Mouse (Mus musculus) bone marrow macrophage, adult 2 months (primary cell): ENCODE data around the gene Il21. TPM values are rescaled to one million over a fixed set of nuclear protein-coding genes. Genes with fewer than 3 reads are reported as not detected.

Source experiments
- H3K27ac ChIP-seq: 2 replicates; pipeline ENCODE4 v1.5.1; 2012; ENCODE audit warnings: low read depth, low read length; ENCODE audit not compliant: insufficient read depth
- H3K4me1 ChIP-seq: 2 replicates; pipeline ENCODE4 v1.6.1; 2012; ENCODE audit warnings: low read length; ENCODE audit not compliant: control insufficient read depth, insufficient read depth
- H3K4me3 ChIP-seq: 2 replicates; pipeline ENCODE4 v1.5.1; 2012; ENCODE audit warnings: mild to moderate bottlenecking, low read length, moderate library complexity; ENCODE audit not compliant: insufficient read depth
- CTCF ChIP-seq: IDR thresholded peaks from 2 replicates; pipeline ENCODE4 v1.5.1; 2012; ENCODE audit warnings: low read depth, mild to moderate bottlenecking, low read length, moderate library complexity
- POLR2A ChIP-seq: IDR thresholded peaks from 2 replicates; pipeline ENCODE4 v1.6.1; 2012; ENCODE audit warnings: mild to moderate bottlenecking, low read depth, low read length, borderline replicate concordance
- polyA plus RNA-seq: library from polyadenylated mRNA; stranded (reverse); fragments of >200 nt; gene quantifications from 2 replicates; pipeline ENCODE4 v1.2.4, GENCODE M21; 2012; ENCODE audit not compliant: missing spikeins, insufficient read depth, insufficient read length

Il21 gene
- polyA plus RNA-seq, 1 experiment, result not detected

- Histone ChIP-seq H3K4me1 (peaks cover 24% of the 10 kb centered on the region), H3K4me3 (no peak overlapping the region), H3K27ac (peak overlapping the region; percentile 30)
- no peak for TF ChIP-seq POLR2A
- no peak for TF ChIP-seq CTCF
Observed at GRCm38 (mm10) chr3:37201122-37201916, 31.1 kb downstream of the Il21 start.

DNA sequence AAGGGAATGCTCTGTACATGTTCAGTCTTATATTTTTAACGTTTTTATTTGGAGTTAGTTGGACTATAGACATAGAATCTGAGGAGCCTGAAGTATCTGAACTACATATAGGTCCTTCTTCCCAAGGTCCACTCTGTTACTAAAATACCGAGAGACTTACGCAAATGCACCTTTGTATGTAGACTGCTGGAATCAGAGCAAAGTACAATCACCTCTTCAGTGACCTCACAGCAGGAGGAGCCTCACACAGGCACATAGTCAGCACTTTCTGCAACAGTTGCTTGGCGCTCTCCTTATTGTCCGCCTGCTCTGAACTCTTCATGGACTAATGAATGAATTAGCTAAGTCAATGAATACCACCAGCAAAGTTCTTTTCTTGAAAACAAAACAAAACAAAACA lies 34.1 kb downstream of the Il21 start:
- Histone ChIP-seq H3K27ac (no peak overlapping the region), H3K4me3 (no peak overlapping the region), H3K4me1 (peaks cover 12% of the 10 kb centered on the region)
- no peak for TF ChIP-seq POLR2A
- no peak for TF ChIP-seq CTCF

- Histone ChIP-seq H3K27ac (peak overlapping the region; percentile 26), H3K4me1 (peaks cover 17% of the 10 kb centered on the region), H3K4me3 (no peak overlapping the region)
- TF ChIP-seq POLR2A (no peak), CTCF (no peak)
Observed at GRCm38 (mm10) chr3:37191953-37192352, 40.5 kb downstream of the Il21 start.

GRCm38 (mm10) chr3:37185534-37185933 lies 46.9 kb downstream of the Il21 start:
- Histone ChIP-seq H3K4me1 (peaks cover 6% of the 10 kb centered on the region), H3K4me3 (no peak overlapping the region), H3K27ac (no peak overlapping the region)
- TF ChIP-seq CTCF, result no peak
- TF ChIP-seq POLR2A, result no peak

- Histone ChIP-seq H3K27ac (no peak overlapping the region), H3K4me3 (no peak overlapping the region), H3K4me1 (peaks cover 6% of the 10 kb centered on the region)
- TF ChIP-seq CTCF, result no peak
- TF ChIP-seq POLR2A, result no peak
Observed at GRCm38 (mm10) chr3:37182415-37183269, 49.8 kb downstream of the Il21 start.

DNA sequence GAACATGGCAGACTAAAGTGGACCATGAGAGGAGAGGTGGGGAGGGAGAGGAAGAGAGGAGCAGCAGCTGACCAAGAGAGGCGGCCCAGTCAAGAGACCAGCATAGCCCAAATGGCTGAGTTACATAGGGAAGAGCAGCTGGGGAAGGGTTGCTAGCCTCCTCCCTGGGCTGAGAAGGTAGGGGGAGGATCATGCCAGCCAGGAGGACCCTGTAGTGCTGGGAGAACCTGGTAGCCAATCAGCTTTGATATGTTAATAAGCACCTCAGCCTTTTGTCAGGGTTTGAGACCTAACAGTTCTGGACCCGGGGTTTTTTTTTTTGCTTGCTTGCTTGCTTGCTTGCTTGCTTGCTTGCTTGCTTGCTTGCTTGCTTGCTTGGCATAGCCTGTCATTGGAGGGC lies 51.4 kb downstream of the Il21 start:
- H3K4me3 ChIP-seq, result no peak overlapping the region
- no peak for TF ChIP-seq POLR2A
- no peak for TF ChIP-seq CTCF
- no peak overlapping the region for H3K27ac ChIP-seq
- peaks cover 6% of the 10 kb centered on the region for H3K4me1 ChIP-seq

DNA sequence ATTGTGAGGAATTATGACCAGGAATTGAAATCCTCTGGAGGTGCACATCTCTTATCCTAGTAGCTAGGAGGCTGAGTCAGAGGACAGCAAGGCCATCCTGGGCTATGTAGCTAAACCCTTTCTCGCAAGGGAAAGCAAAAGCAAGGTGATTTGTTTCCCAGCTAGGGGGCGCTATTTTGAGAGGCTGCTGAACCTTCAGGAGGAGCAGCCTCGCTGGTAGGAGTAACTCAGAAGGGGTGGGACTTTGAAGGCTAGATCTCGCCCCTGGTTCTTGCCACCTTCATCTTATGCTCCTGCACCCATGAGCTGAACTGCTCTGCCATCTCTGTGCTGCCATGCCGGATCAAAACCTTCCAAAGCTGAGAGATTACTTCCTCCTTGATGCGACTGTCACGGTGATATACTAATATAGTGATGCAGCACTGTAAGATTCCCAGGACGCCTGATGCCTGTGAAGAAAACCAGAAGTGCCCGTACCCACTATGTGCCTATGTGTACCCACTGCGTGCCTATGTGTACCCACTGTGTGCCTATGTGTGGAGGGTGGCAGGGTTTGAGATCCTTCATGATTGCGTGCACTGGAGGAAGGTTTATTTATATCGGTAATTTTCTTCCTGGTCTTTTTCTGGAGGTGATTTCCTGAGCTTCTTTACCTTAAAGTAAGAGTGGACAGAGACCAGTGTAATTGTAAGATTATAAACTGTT lies 52.2 kb downstream of the Il21 start:
- Histone ChIP-seq H3K4me1 (peaks cover 11% of the 10 kb centered on the region), H3K27ac (no peak overlapping the region), H3K4me3 (no peak overlapping the region)
- peak; percentile 84 for TF ChIP-seq CTCF
- TF ChIP-seq POLR2A, result no peak

DNA sequence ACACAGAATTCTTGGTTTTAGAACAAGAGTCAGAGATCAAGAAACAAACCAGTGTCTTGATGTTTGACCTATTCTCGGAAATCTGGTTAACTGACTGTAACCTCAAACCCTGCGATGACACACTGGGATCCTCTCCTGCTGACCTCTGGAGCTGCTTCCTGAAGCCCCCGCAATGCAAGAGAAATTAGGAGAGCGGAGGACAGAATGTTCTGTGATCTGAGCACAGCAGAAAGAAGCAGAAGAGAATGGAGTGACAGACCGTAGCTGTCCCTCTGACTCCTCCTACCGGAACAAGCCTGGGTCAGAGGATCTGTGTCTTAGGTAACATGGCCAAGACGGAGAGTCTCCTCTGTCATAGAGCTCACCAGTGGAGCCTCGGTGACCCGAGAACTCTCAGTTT lies 53.0 kb downstream of the Il21 start:
- H3K27ac ChIP-seq, result no peak overlapping the region
- TF ChIP-seq CTCF (no peak), POLR2A (no peak)
- no peak overlapping the region for H3K4me3 ChIP-seq
- peaks cover 18% of the 10 kb centered on the region for H3K4me1 ChIP-seq

DNA sequence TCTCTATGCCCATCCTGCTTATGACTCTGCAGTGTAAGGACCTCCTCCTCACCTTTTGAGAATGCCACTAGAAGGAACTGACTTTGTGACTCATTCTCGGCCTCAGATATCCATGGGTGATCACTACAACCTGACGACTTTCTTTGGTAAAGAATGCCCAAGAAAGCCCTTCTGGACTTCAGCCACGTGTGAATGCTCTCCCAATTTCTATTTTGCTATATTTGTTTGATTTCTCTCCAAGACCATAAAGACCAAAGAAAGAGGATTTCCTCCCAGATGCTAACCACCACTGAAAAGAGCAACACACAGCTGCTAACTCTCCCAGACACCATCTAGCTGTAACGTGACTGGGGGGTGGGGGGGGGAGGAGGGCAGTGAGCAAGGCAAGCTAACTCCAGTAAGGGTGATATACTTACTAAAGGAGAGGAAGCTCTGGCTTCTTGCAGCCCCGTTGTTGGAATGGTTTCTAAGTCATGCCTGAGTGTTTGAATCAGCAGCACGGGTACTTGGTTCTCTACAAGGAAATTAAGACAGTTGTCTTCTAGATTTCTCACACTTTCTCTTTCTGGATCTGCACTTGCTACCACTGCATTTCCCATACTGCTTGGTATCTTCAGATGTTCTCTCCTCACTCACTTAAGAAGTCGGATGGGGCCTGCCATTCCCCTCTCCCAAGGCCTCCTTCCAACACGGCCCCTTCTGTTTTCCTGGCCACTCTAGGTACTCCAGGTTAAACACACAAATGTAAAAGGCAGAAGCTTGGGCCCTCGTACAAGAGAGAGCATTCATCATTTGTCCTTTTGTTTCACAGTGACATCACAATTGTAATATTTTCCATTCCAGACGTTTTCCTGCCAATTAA lies 57.5 kb downstream of the Il21 start:
- Histone ChIP-seq H3K4me1 (peaks cover 29% of the 10 kb centered on the region), H3K4me3 (no peak overlapping the region), H3K27ac (peak overlapping the region; percentile 30)
- TF ChIP-seq CTCF, result no peak
